Mouse (Mus musculus) NIH3T3 (cell line): Measurements from ENCODE around the gene Hnf4a.

Experiments used
- DNase-seq: peaks from one replicate; pipeline ENCODE4 v3.0.0-alpha.2; 2012; ENCODE audit warnings: low read depth

Gene Hnf4a

GRCm38 (mm10) chr2:163593636-163594282 lies 87.2 kb downstream of the Hnf4a start:
- DNase-seq = no peak

- DNase-seq = peak; percentile 14
Measured at GRCm38 (mm10) chr2:163595119-163595518, 88.5 kb downstream of the Hnf4a start.

DNA sequence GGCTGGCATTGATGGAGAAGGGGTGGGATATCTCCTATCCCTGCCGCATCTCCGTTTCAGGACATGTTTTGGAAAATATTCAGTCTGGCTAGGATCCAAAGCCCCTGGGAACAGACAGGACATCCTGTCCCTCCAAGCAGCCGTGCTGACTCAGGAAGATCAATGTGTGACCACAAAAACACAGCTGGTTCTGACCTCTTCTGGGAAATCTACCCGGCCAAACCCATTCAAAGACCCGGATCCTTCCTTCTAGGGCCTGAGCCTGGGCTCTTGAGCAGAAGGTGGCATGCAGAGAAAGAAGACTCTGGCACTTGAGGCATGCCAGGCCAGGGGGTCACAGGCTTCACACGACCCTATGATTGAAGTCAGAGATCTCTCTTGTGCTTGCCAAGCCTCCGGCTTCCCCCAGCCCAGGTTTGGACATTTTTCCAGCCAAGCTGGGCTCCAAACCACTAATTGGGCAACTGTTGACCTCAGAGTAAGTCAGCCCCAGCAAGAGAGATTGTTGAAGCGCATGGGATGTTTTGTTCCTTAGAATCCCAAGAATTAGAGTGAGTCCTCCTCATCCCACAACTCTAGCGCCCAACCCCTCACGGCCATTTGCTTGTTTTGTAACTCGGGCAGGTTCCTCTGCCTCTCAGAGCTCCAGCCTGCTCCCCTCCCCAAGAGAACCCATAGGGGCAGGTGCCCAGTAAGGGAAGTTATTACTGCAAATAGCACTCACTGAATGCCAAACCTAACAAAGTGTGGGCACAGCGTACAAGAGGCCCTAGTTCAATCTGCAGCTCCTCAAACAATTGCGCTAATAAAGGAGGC lies 89.7 kb downstream of the Hnf4a start:
- peak; percentile 54 for DNase-seq

- DNase-seq = no peak
Measured at GRCm38 (mm10) chr2:163596873-163597155, 90.2 kb downstream of the Hnf4a start.

GRCm38 (mm10) chr2:163597661-163598060 lies 91.1 kb downstream of the Hnf4a start:
- peak; percentile 70 for DNase-seq

DNA sequence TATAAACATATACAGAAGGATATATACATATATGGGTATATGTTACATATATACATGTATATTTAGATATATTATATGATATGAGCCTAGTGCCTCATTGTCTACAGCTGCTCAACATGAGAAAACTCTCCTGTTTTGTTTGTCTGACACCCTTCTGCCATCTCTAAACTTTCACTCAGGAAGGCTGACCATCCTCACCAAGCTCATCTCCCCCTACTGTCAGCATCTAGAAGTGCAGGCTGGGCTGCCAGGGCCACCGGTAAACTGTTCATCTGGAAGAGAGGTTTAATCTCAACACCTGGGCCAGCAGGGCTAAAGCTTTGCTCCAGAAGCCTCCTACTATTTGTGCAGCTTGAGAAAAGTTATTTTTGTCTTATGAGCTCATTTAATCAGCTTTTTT lies 92.6 kb downstream of the Hnf4a start:
- peak; percentile 79 for DNase-seq

DNA sequence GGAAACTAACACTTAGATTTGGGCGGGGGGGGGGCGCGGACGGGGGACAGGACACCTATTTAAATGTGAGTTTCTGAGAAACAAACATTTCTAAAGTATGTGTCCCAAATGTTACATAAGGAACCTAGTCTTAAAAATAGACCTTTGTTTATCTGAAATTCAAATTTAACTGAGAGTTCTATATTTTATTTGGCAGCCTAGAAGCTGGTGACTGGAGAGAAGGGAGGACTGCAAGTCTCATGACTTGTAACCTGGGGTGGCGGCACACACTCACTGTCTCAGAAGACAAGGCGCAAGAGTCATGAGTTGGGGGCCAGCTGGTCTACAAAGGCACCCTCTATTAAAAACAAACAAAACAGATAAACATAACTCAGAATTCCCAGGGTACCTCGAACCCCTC lies 94.5 kb downstream of the Hnf4a start:
- DNase-seq = no peak

DNA sequence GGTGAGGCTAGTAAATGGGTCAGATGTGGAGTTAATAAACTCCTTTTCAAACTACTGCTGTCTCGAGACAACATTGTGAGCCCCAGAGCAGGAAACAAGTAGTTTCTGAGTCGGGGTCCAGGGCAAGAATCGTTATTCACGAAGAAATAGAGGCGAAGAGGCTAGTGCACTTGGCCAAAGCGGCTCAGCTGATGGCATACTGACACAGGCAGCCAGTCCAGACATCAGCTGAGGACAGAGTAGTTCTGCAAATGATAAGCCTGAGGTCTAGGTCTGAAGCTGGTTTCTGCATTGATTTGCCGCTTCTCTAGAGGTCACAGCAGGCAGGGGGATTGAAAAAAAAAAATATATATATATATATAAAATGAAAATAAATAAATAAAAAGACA lies 95.1 kb downstream of the Hnf4a start:
- DNase-seq = no peak

GRCm38 (mm10) chr2:163602101-163602971 lies 95.7 kb downstream of the Hnf4a start, which contains the start of gene Ttpal:
Ttpal (plus strand) TSS chr2:163602314.
- peak; percentile 93 for DNase-seq

DNA sequence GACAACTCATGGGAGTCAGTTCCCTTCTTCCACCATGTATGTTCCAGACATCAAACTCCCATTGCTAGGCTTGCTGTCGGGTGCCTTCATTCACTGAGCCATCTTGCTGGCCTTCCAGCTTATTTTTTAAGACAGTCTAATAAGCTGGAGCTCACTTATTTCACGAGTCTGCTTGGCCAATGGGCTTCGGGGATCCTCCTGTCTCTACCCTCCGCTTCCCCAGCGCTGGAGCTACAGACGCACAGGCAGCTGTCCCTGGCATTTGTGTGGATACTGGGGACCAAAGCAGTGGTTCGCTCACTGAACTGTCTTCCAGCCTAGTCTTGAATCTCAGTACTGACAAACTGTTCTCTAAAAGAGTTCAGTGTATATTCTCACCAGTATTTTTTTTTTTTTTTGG lies 99.6 kb downstream of the Hnf4a start:
- DNase-seq = no peak

DNA sequence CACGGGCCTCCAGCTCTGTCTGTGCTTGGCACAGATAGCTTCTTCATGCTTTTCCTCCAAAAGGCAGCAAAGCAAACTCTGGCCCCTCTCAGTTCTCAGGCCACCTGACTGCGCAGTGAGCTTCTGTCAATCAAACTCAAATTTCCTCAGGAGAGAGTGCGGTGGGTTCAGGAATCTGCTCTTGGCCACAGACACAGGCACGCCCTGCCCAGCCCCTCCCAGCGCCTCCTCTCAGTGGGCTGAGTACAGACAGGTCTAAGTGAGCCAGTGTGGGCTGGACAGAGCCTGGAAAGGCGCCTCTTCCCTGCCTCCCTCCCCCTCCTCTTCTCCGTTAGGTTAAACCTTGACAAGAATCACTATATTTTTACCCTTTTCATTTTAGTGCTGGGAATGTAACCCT lies 101.4 kb downstream of the Hnf4a start:
- no peak for DNase-seq

DNA sequence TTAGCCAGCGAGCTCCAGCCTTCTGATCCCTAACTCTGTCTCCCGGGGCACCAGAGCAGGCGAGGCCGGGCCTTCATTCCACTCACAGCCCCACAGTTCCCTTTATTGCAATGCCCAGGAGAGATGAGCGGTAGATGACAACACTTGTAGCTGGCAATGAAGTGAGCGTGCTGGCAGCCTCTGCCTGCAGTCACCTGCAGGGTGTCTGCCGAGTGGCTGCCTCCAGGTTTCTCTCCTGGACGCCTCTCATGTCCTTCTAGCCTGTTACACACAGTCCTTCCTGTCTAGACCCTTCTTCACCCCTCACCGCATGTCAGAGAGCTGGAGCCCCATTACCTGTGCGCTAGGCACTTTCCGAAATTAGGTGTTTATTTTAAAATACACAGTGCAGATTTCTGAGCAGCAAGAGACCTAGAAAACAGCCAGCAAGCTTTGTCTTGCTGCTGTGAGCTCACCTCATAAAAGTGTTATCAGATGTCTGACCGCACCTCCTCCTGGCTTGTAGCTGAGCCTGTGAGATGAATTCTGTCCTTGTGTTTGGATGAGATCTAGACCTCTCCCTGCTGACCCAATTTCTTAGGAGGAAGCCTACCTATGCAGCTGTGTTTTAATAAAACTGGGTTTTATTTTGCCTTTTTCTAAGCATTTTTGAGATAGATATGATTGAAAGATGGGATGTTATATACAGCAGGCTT lies 102.8 kb downstream of the Hnf4a start:
- no peak for DNase-seq

DNA sequence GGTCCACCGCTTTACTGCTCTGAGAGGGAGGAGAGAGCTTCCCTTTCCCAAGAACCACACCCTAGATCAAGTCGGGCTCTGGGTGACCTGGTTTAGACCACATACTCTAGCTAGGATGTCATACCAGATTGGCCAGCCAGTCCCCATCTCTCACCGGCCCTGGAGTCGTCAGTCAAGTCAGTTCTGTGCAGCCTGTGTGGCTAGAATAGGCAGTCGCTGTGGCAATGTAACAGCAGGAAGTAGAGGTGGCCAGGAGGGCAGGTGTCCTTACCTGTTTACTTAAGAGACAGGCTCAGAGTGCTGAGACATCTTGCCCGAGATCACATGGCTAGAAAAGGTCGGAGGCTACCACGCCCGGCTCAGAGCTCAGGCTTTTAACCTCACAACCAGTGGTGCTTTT lies 104.6 kb downstream of the Hnf4a start:
- no peak for DNase-seq

- DNase-seq = no peak
Measured at GRCm38 (mm10) chr2:163613206-163613605, 106.6 kb downstream of the Hnf4a start.

- no peak for DNase-seq
Measured at GRCm38 (mm10) chr2:163613990-163614389, 107.4 kb downstream of the Hnf4a start.

DNA sequence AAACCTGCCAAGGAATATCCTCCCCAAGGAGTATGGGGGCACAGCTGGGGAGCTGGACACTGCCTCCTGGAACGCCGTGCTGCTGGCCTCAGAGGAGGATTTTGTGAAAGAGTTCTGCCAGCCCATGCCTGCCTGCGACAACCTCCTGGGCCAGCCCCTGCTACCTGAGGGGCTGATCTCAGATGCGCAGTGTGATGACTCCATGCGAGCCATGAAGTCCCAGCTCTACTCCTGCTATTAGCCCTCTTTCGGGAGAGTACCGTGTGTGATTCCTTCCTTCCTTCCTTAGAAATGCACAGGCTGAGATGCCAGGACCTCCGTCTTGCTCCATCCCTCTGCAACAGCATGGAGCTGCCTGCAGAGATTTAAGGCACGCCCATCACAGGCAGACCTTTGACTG lies 108.8 kb downstream of the Hnf4a start:
- DNase-seq = no peak

DNA sequence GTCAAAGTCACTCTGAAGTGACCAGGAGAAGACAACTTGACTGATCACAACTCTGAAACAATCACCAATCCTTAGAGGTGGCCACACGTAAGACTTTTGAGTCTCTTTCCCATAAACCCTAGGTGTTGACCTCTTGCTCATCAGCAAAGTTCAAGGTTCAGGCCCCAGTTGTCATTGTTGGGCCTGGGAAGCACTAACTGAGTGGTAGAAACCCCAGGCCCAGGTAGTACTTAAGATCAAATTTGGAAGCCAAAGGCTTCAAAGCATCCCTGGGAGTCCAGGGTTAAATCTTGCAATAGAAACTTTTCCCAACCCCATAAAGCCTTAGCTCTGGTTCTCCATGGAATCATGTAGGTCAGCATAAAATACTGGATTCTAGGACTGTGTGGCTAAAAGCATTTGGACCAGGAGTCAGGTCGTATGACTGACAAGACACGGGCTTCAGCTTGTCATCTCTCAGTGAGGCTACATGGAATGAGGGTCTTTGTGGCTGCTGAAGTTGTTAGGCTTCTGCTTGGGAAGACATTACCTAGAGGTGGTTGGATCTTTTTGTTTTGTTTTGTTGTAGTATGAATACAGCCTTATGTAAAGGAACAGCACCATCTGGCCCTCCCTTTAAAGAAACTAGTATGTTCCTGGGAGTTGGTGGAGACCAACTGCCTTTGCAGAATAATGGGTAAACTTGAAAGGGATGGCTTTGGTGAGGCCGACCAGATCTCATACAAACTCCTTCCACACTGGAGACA lies 109.5 kb downstream of the Hnf4a start:
- no peak for DNase-seq

DNA sequence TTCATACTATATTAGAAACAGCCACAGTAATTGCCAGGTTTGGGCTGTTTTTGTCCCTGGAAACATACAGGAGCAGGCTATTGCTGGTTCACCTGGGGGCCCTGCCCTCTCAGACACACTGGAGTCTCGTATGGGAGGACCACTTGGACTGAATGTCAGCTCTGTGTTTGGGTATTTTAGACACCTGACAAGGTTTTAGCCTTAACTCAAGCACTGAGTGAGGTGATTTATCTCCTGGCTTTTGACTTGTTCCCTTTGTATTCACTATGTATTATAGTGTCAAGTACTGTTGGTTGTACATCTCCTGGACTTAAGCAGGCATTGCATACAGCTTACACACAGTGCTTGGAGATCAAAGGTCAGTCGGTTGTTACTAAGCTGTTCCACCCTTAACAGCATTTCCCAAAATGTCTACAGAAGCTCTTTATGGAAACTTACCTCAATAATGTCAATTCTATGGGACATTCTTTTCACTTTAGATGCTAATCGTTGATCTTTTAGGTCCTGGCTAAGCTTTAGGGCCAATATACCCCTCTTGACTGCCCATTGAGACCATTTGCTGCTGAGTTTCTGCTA lies 110.1 kb downstream of the Hnf4a start:
- no peak for DNase-seq

DNA sequence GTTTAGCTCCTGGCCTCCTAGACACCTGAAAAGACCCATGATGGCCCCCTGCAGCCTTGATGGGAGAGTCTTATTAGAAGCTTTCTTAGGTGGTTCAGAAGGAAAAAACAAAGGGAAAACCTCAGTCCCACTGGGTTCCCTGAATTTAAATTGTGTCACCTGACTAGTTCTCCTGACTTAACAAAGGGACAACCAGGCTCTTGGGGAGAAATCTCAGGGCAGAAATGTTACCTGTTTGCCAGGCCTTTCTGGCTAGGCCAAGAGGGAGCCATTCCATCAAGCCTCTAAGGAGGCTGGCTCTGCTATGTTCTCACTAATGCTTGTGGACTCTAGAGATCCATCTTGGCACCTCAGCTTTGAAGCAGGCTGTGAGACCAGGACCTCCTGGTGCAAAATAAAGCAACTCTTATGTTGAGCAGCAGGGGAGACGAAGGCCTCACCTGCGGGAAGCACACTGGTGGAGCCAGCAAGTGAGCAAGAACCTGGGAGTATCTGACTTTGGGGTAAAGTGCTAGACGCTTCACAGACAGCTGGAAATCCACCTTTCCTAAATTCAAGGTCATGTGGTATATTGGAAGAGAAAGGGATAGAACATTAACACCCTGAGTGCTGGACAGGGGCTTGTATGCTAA lies 110.7 kb downstream of the Hnf4a start:
- DNase-seq = no peak

- DNase-seq = no peak
Measured at GRCm38 (mm10) chr2:163617874-163618273, 111.3 kb downstream of the Hnf4a start.

- DNase-seq = no peak
Measured at GRCm38 (mm10) chr2:163620451-163620850, 113.8 kb downstream of the Hnf4a start.
